Mouse (Mus musculus) ES-Bruce4 (cell line): Measurements from ENCODE around the gene Scrn2. TPM values are rescaled to one million over a fixed set of nuclear protein-coding genes. Genes with fewer than 3 reads are reported as not detected.
A peak's percentile ranks its signal among the peaks of the same experiment; 100 is the strongest.

Experiments used
- H3K27ac ChIP-seq: 2 replicates; pipeline ENCODE4 v1.5.1; 2012; ENCODE audit warnings: low read length, inconsistent platforms; ENCODE audit not compliant: insufficient read depth
- H3K27me3 ChIP-seq: 2 replicates; pipeline ENCODE4 v1.6.1; 2012; ENCODE audit warnings: mild to moderate bottlenecking, low read length, inconsistent platforms; ENCODE audit not compliant: control insufficient read depth, poor library complexity, insufficient read depth, severe bottlenecking
- H3K36me3 ChIP-seq: 2 replicates; pipeline ENCODE4 v1.6.1; 2012; ENCODE audit warnings: inconsistent platforms, mild to moderate bottlenecking, low read length, moderate library complexity; ENCODE audit not compliant: control insufficient read depth, poor library complexity, insufficient read depth, severe bottlenecking
- H3K4me1 ChIP-seq: one replicate; pipeline ENCODE4 v1.8.1; 2011; ENCODE audit warnings: low read length; ENCODE audit not compliant: control insufficient read depth, insufficient read depth
- H3K4me3 ChIP-seq: 2 replicates; pipeline ENCODE4 v1.5.1; 2011; ENCODE audit warnings: low read depth, mild to moderate bottlenecking, low read length
- H3K9ac ChIP-seq: 2 replicates; pipeline ENCODE4 v1.6.1; 2012; ENCODE audit warnings: low read depth, mild to moderate bottlenecking, inconsistent platforms; ENCODE audit not compliant: poor library complexity, severe bottlenecking
- H3K9me3 ChIP-seq: replicated peaks from 2 replicates; pipeline ENCODE4 v1.6.1; 2012; ENCODE audit warnings: mild to moderate bottlenecking, low read length, inconsistent platforms; ENCODE audit not compliant: control insufficient read depth, poor library complexity, insufficient read depth, severe bottlenecking
- CTCF ChIP-seq: IDR thresholded peaks from one replicate; pipeline ENCODE4 v1.8.1; 2011; ENCODE audit warnings: low read depth, low read length
- EP300 ChIP-seq: IDR thresholded peaks from 2 replicates; pipeline ENCODE4 v1.6.1; 2011; ENCODE audit warnings: low read depth, low read length; ENCODE audit not compliant: insufficient read depth
- POLR2A ChIP-seq: IDR thresholded peaks from one replicate; pipeline ENCODE4 v1.8.1; 2011; ENCODE audit warnings: low read length; ENCODE audit not compliant: insufficient read depth
- polyA plus RNA-seq: library from polyadenylated mRNA; stranded (reverse); fragments of >200 nt; gene quantifications from 2 replicates; pipeline ENCODE4 v1.2.4, GENCODE M21; 2011; ENCODE audit warnings: low read depth; ENCODE audit not compliant: missing spikeins, insufficient read depth, insufficient read length

Scrn2 gene
- polyA plus RNA-seq, 1 experiment = 7.4 TPM

DNA sequence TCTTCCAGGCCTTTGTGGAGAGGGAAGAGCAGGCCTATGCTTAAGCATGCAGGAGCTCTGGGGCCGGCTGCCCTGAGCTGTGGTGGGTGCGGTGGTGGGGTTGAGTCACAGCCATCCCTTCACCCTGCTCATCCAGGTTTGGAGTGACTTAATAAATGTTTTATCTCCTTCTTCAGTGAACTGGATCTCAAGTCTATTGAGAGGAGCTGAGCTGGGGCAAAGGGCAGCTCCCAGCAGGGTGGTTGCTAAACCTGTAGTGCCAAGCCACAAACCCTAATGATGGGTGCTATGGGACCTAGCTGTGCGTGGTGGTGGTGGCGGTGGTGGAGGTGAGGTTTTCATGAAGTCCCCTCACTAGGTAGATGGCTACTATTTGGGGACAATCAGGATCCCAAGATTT lies 4.0 kb downstream of the Scrn2 start:
- Histone ChIP-seq H3K27me3 (no peaks in the 10 kb centered on the region), H3K9ac (no peak overlapping the region), H3K4me3 (no peak overlapping the region), H3K27ac (no peak overlapping the region), H3K9me3 (no peaks in the 10 kb centered on the region), H3K36me3 (no peaks in the 10 kb centered on the region), H3K4me1 (no peaks in the 10 kb centered on the region)
- no peak for TF ChIP-seq EP300
- TF ChIP-seq POLR2A = no peak
- TF ChIP-seq CTCF = no peak

- no peak overlapping the region for H3K4me3 ChIP-seq
- H3K27me3 ChIP-seq = no peaks in the 10 kb centered on the region
- H3K27ac ChIP-seq = no peak overlapping the region
- no peaks in the 10 kb centered on the region for H3K9me3 ChIP-seq
- H3K9ac ChIP-seq = no peak overlapping the region
- no peaks in the 10 kb centered on the region for H3K36me3 ChIP-seq
- no peak for TF ChIP-seq CTCF
- no peak for TF ChIP-seq EP300
- TF ChIP-seq POLR2A = no peak
- no peaks in the 10 kb centered on the region for H3K4me1 ChIP-seq
These were observed 6.4 kb downstream of the Scrn2 start for GRCm38 (mm10) chr11:97036141-97036540.

- H3K4me3 ChIP-seq = no peak overlapping the region
- no peak overlapping the region for H3K27ac ChIP-seq
- H3K9me3 ChIP-seq = no peaks in the 10 kb centered on the region
- H3K4me1 ChIP-seq = no peaks in the 10 kb centered on the region
- TF ChIP-seq POLR2A (no peak), CTCF (no peak), EP300 (no peak)
- H3K36me3 ChIP-seq = no peaks in the 10 kb centered on the region
- no peak overlapping the region for H3K9ac ChIP-seq
- no peaks in the 10 kb centered on the region for H3K27me3 ChIP-seq
These were observed 9.1 kb downstream of the Scrn2 start for GRCm38 (mm10) chr11:97038881-97039280.

GRCm38 (mm10) chr11:97040301-97041021 lies 10.7 kb downstream of the Scrn2 start:
- Histone ChIP-seq H3K9ac (no peak overlapping the region), H3K27me3 (no peaks in the 10 kb centered on the region), H3K27ac (no peak overlapping the region), H3K4me3 (no peak overlapping the region), H3K4me1 (no peaks in the 10 kb centered on the region), H3K9me3 (no peaks in the 10 kb centered on the region), H3K36me3 (no peaks in the 10 kb centered on the region)
- TF ChIP-seq CTCF (no peak), POLR2A (no peak), EP300 (no peak)

GRCm38 (mm10) chr11:97041022-97041899 lies 11.5 kb downstream of the Scrn2 start, which contains the start of the genes Lrrc46 and Mrpl10:
Gene Lrrc46, minus strand, starts transcription at chr11:97041407.
Gene Mrpl10, plus strand, starts transcription at chr11:97041560.
- no peaks in the 10 kb centered on the region for H3K36me3 ChIP-seq
- no peaks in the 10 kb centered on the region for H3K27me3 ChIP-seq
- H3K9ac ChIP-seq = peak within 1 kb of the TSS; percentile 86
- TF ChIP-seq EP300 (no peak), POLR2A (no peak), CTCF (no peak)
- H3K9me3 ChIP-seq = no peaks in the 10 kb centered on the region
- no peak within 1 kb of the TSS for H3K27ac ChIP-seq
- no peaks in the 10 kb centered on the region for H3K4me1 ChIP-seq
- H3K4me3 ChIP-seq = peak within 1 kb of the TSS; percentile 92

DNA sequence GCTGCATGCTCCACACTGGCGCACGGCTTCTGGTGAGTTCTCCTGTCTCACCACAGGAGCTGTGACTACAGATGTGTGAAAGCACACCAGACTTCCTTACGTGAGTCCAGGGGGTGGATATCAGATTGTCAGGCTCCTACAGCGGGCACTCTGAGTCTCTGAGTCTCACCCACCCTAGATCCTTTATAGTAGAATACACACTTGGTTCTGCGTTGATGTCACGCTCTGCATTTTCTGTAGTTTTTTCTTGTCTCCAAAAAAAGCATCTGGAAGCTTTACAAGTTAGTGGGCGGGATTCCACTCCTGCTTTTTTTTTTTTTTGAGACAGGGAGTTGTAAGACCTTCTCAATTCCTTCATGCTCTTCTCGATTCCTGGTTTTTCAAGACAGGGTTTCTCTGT lies 15.2 kb downstream of the Scrn2 start:
- H3K27ac ChIP-seq = no peak overlapping the region
- TF ChIP-seq POLR2A = no peak
- no peak for TF ChIP-seq CTCF
- TF ChIP-seq EP300 = no peak
- no peaks in the 10 kb centered on the region for H3K4me1 ChIP-seq
- H3K27me3 ChIP-seq = no peaks in the 10 kb centered on the region
- H3K9me3 ChIP-seq = no peaks in the 10 kb centered on the region
- no peak overlapping the region for H3K4me3 ChIP-seq
- no peak overlapping the region for H3K9ac ChIP-seq
- H3K36me3 ChIP-seq = peaks cover 7% of the 10 kb centered on the region
